Mouse (Mus musculus) cortical plate, adult 2 months (tissue): ENCODE results near the gene Spout1.

ENCODE experiments used
- CTCF ChIP-seq: fragments of 200-500 bp; IDR thresholded peaks from 2 replicates; pipeline ENCODE4 v1.5.1; 2011; ENCODE audit warnings: mild to moderate bottlenecking, control low read depth, low read length; ENCODE audit not compliant: insufficient read depth; ENCODE audit errors: extremely low read depth
- POLR2A ChIP-seq: fragments of 200-500 bp; IDR thresholded peaks from 2 replicates; pipeline ENCODE4 v1.6.1; 2011; ENCODE audit warnings: mild to moderate bottlenecking, low read length, control low read depth; ENCODE audit not compliant: insufficient read depth; ENCODE audit errors: extremely low read depth

- TF ChIP-seq POLR2A (no peak), CTCF (no peak)
These were observed 6.3 kb downstream of the Spout1 start for GRCm38 (mm10) chr2:30171997-30172382.
